Mouse (Mus musculus) hindbrain, embryonic 16.5 days (tissue): ENCODE results near the gene 2010300C02Rik. TPM values are rescaled to one million over a fixed set of nuclear protein-coding genes. Genes with fewer than 3 reads are reported as not detected.
A peak's percentile ranks its signal among the peaks of the same experiment; 100 is the strongest.

Experiments
- ATAC-seq: fragments of 200-750 bp; cut with Nextera tagmentation; 2 replicates; pipeline ENCODE4 v1.8.0; 2017; ENCODE audit warnings: moderate TSS enrichment, moderate library complexity
- H3K27ac ChIP-seq: fragments of 300-500 bp; sonication (generic); 2 replicates; pipeline ENCODE4 v1.5.1; 2014; ENCODE audit warnings: low read depth, mild to moderate bottlenecking, control low read depth, low read length, moderate library complexity
- H3K27me3 ChIP-seq: fragments of 300-500 bp; sonication (generic); replicated peaks from 2 replicates; pipeline ENCODE4 v1.6.1; 2014; ENCODE audit warnings: low read length; ENCODE audit not compliant: control insufficient read depth, insufficient read depth
- H3K36me3 ChIP-seq: fragments of 300-500 bp; sonication (generic); 2 replicates; pipeline ENCODE4 v1.6.1; 2014; ENCODE audit warnings: mild to moderate bottlenecking, low read length, moderate library complexity, mixed read lengths; ENCODE audit not compliant: control insufficient read depth, insufficient read depth
- H3K4me1 ChIP-seq: fragments of 300-500 bp; sonication (generic); 2 replicates; pipeline ENCODE4 v1.6.1; 2014; ENCODE audit warnings: low read depth, low read length; ENCODE audit not compliant: control insufficient read depth, insufficient read depth
- H3K4me2 ChIP-seq: fragments of 300-500 bp; sonication (generic); 2 replicates; pipeline ENCODE4 v1.6.1; 2014; ENCODE audit warnings: mild to moderate bottlenecking, low read length, control low read depth, moderate library complexity
- H3K4me3 ChIP-seq: fragments of 300-500 bp; sonication (generic); 2 replicates; pipeline ENCODE4 v1.5.1; 2014; ENCODE audit warnings: mild to moderate bottlenecking, low read length, control low read depth, moderate library complexity
- H3K9ac ChIP-seq: fragments of 300-500 bp; sonication (generic); 2 replicates; pipeline ENCODE4 v1.6.1; 2014; ENCODE audit warnings: low read depth, mild to moderate bottlenecking, control low read depth, low read length, moderate library complexity
- H3K9me3 ChIP-seq: fragments of 300-500 bp; sonication (generic); 2 replicates; pipeline ENCODE4 v1.6.1; 2014; ENCODE audit warnings: mild to moderate bottlenecking, low read length, moderate library complexity; ENCODE audit not compliant: control insufficient read depth
- WGBS: fragments of 180-500 bp; shearing (Covaris S2); extraction: QIAGEN DNeasy Blood & Tissue Kit; methylation state at CpG from one replicate; pipeline ENCODE4 v1.1.7; 2014; 5-methylcytosine and 5-hydroxymethylcytosine counted together
- polyA plus RNA-seq: library from polyadenylated mRNA; unstranded; fragments of >200 nt; fragmentation: Nextera tagmentation; extraction: Ambion mirVana; gene quantifications from 2 replicates; pipeline ENCODE4 v1.2.1, GENCODE M21; 2015

2010300C02Rik gene
- polyA plus RNA-seq, 1 experiment from 2014 or later, result 3.2 TPM

GRCm38 (mm10) chr1:37735932-37736331 lies 16.0 kb upstream of the 2010300C02Rik start:
- Histone ChIP-seq H3K9ac (no peak overlapping the region), H3K27me3 (no peaks in the 10 kb centered on the region), H3K4me3 (no peak overlapping the region), H3K36me3 (no peaks in the 10 kb centered on the region), H3K4me2 (no peak overlapping the region), H3K4me1 (no peaks in the 10 kb centered on the region), H3K27ac (no peak overlapping the region), H3K9me3 (no peaks in the 10 kb centered on the region)
- WGBS, result 92% methylated on average over 5 of the region's 5 CpGs
- no peak for ATAC-seq

DNA sequence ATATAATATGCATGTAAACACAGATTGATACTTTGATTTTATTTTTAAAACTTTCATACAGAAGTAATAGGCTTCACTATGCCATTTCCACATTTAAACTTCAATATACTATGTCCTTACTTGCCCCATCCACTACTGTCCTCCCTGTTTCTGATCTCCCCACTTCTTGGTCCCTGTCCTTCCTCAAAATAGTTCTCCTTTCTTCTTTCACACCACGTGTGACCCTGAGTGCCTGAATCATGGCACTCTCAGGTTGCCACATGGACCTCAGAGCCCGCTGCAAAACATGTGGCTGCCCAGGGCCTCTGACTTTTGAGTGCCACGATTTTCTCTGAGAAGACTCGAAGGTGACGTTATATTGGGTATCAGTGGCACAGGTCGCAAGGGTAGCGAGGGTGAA lies 15.0 kb upstream of the 2010300C02Rik start:
- H3K27me3 ChIP-seq, result no peaks in the 10 kb centered on the region
- no peak overlapping the region for H3K4me2 ChIP-seq
- H3K4me1 ChIP-seq, result no peaks in the 10 kb centered on the region
- no peak overlapping the region for H3K4me3 ChIP-seq
- no peaks in the 10 kb centered on the region for H3K36me3 ChIP-seq
- 80% methylated on average over 7 of the region's 7 CpGs for WGBS
- H3K27ac ChIP-seq, result no peak overlapping the region
- no peak for ATAC-seq
- no peaks in the 10 kb centered on the region for H3K9me3 ChIP-seq
- H3K9ac ChIP-seq, result no peak overlapping the region

DNA sequence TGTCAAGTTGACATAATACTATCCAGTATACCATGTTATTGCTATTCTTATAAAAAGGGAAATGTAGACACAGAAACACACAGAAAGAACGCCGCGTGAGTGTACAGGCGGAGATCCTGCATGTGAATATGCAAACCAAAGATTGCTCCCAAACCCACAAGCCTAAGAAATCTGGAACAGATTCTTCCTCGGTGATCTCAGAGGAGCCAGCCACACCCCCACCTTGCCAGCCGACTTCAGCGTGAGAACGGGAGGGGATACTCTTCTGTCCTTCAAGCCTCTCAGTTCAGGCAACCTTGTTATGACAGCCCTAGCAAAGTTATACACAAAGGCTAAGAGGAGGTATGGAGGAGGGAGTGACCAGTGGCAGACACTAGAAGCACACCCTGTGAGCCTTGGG lies 9.5 kb upstream of the 2010300C02Rik start:
- no peaks in the 10 kb centered on the region for H3K36me3 ChIP-seq
- H3K9ac ChIP-seq, result no peak overlapping the region
- H3K4me2 ChIP-seq, result no peak overlapping the region
- no peak overlapping the region for H3K27ac ChIP-seq
- no peak overlapping the region for H3K4me3 ChIP-seq
- no peak for ATAC-seq
- no peaks in the 10 kb centered on the region for H3K9me3 ChIP-seq
- H3K27me3 ChIP-seq, result no peaks in the 10 kb centered on the region
- H3K4me1 ChIP-seq, result no peaks in the 10 kb centered on the region
- 93% methylated on average over 8 of the region's 8 CpGs for WGBS

- H3K27ac ChIP-seq, result no peak overlapping the region
- 59% methylated on average over 10 of the region's 10 CpGs for WGBS
- no peak overlapping the region for H3K4me2 ChIP-seq
- H3K4me1 ChIP-seq, result no peaks in the 10 kb centered on the region
- no peak for ATAC-seq
- no peak overlapping the region for H3K9ac ChIP-seq
- no peaks in the 10 kb centered on the region for H3K9me3 ChIP-seq
- H3K4me3 ChIP-seq, result no peak overlapping the region
- no peaks in the 10 kb centered on the region for H3K27me3 ChIP-seq
- no peaks in the 10 kb centered on the region for H3K36me3 ChIP-seq
Measured at GRCm38 (mm10) chr1:37728053-37728452, 8.2 kb upstream of the 2010300C02Rik start.

DNA sequence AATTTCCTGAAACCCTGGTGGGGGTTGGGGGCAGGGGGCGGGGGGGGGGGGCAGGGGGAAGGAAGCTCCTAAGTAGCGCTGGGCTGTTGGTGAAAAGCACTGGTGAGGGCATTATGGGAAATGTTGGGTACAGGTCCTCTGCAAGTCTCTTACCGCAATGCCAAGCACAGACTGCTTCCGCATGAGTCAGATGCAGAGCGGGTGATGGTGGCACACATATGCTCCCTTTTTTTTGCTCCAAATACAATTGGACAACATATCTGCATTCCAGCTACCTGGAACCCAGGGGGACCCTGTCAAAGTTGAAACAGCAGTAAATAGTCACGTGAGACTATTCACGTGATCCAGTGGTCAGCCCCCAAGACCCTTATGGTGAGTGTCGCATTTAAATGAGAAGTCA lies 7.3 kb upstream of the 2010300C02Rik start:
- Histone ChIP-seq H3K9me3 (no peaks in the 10 kb centered on the region), H3K27me3 (no peaks in the 10 kb centered on the region), H3K4me3 (no peak overlapping the region), H3K36me3 (no peaks in the 10 kb centered on the region), H3K9ac (no peak overlapping the region), H3K27ac (no peak overlapping the region), H3K4me2 (no peak overlapping the region), H3K4me1 (no peaks in the 10 kb centered on the region)
- no peak for ATAC-seq
- 88% methylated on average over 7 of the region's 8 CpGs for WGBS

DNA sequence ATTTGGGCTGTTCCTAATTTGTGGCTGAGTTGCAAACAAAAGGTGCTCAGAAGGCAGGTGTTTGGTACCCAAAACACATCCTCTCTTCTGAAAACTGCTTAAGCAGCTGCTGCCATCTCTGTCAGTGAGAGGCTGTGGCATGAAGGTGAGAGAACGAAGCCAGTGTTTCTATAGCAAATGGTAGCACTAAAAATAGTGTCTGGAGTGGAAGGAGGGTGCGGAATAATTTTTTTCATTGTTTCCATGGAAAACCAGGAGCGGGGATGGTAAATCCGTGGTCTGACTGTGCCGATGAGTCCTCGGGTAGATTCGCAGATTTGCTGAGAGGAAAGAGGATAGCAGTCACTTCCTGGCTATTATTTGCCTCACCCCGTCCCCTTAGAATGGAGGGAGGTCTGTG lies 6.5 kb upstream of the 2010300C02Rik start:
- Histone ChIP-seq H3K4me2 (no peak overlapping the region), H3K9me3 (no peaks in the 10 kb centered on the region), H3K4me1 (no peaks in the 10 kb centered on the region), H3K27ac (no peak overlapping the region), H3K4me3 (no peak overlapping the region), H3K27me3 (no peaks in the 10 kb centered on the region), H3K36me3 (no peaks in the 10 kb centered on the region), H3K9ac (no peak overlapping the region)
- ATAC-seq, result no peak
- 73% methylated on average over 8 of the region's 8 CpGs for WGBS

DNA sequence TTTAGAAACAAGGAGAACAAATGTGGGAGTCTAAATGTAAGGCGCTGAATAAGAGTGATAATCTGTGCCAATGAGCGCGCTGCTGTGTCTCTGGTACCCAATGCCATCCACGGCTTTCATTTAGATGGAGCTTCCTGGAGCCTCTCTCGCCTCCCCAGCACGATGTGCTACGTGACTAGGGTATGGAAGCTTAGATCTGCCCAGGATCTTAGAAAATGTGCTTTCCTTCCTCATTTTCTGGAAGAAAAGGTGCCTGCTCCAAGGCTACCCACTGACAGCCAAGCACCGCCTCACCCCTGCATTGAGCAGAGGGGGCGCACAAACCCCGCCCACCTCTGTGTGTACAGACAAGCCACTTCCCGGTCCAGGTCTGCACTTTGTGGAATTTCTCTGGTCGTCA lies 6.0 kb upstream of the 2010300C02Rik start:
- no peaks in the 10 kb centered on the region for H3K9me3 ChIP-seq

DNA sequence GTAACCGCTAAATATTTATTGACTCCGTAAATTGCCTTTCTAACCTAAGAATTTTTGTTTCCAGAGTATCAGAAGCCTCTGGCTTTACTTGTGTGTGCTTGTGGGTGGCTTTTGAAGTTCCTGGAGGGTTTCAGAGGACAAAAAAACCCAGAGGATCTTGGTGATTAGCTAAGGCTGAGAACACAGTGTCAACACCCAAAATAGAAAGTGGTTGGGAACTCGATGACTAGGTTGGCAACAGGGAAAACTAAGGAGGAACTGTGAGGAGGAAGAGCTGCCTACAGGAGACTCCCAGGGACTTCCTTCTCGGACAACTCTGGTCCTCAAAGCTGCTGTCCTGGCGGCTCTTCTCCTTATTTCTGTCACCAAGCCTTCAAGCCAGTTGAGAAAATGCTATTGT lies 1.2 kb upstream of the 2010300C02Rik start:
- Histone ChIP-seq H3K27ac (no peak overlapping the region), H3K9me3 (no peaks in the 10 kb centered on the region), H3K4me3 (no peak overlapping the region), H3K36me3 (no peaks in the 10 kb centered on the region), H3K9ac (no peak overlapping the region), H3K4me2 (no peak overlapping the region), H3K4me1 (peaks cover 4% of the 10 kb centered on the region; the same call in 1 of the 2 replicates), H3K27me3 (0 out of 2 replicates have a peak, but pooled peaks cover 2% of the 10 kb centered on the region)
- no peak for ATAC-seq
- WGBS, result 76% methylated on average over 5 of the region's 5 CpGs

More for the DNA sequence above, 6.0 kb upstream of the 2010300C02Rik start:
- H3K27me3 ChIP-seq, result 0 out of 2 replicates have a peak, but pooled peaks cover under 1% of the 10 kb centered on the region
- no peaks in the 10 kb centered on the region for H3K36me3 ChIP-seq
- no peaks in the 10 kb centered on the region for H3K4me1 ChIP-seq
- ATAC-seq, result peak; percentile 45; the same call in 1 of the 2 replicates
- peak overlapping the region; percentile 51; the same call in 1 of the 2 replicates for H3K27ac ChIP-seq
- no peak overlapping the region; the same call in 1 of the 2 replicates for H3K9ac ChIP-seq
- H3K4me2 ChIP-seq, result no peak overlapping the region
- 66% methylated on average over 12 of the region's 12 CpGs for WGBS
- H3K4me3 ChIP-seq, result no peak overlapping the region

DNA sequence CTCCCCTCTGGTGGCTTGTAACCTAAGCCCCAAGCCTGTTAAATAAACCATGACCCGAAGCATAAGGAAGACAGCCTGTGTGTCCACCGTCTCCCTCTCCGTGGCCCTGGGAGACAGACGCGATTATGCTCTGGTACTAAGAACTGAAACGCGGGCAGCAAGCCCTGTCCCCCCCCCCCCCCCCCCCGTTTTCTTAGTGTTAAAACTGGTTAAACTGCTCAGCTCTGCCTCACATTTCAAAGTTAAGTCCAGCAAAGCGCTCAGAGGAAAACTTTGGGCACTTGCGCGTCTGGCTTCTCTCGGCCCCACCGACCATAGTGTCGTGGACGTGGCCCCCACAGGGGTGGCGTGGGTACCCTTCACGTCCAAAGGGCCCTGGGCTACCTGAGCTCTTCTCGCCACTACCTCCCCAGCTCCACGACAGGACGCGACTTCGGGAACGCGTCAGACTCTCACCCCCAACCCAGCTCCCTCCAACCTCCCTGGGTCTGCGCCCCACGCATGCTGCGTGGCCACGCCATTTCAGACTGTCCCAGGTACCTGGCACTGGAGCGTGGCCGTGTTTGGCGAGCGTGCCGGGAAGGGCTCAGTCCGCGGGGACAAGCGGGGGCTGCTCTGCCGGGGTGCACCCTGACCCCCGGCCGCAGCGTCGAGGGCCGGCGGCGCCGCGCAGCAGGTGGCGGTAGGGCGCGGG lies 708 bp downstream of the 2010300C02Rik start:
- 0 out of 2 replicates have a peak, but pooled peaks cover 2% of the 10 kb centered on the region for H3K27me3 ChIP-seq
- H3K4me2 ChIP-seq, result peak overlapping the region; percentile 96
- no peaks in the 10 kb centered on the region for H3K36me3 ChIP-seq
- peaks cover 4% of the 10 kb centered on the region; the same call in 1 of the 2 replicates for H3K4me1 ChIP-seq
- ATAC-seq, result peak; percentile 73
- no peak overlapping the region for H3K27ac ChIP-seq
- H3K9me3 ChIP-seq, result no peaks in the 10 kb centered on the region
- peak overlapping the region; percentile 76 for H3K4me3 ChIP-seq
- 4% methylated on average over 47 of the region's 49 CpGs for WGBS
- H3K9ac ChIP-seq, result peak overlapping the region; percentile 82
